Mouse (Mus musculus) B cell, adult 62 days (primary cell): ENCODE measurements around the gene Gm21679. TPM values are rescaled to one million over a fixed set of nuclear protein-coding genes. Genes with fewer than 3 reads are reported as not detected.

Experiments
- total RNA-seq: library from RNA; stranded (reverse); gene quantifications from 4 replicates; pipeline ENCODE4 v1.2.4, GENCODE M21; 2023

Gm21679 gene
- total RNA-seq, result not detected in 4 replicates

GRCm38 (mm10) chrY:29683270-29683669 is at the start of gene Gm21679:
Gm21679 (minus strand) TSS chrY:29683370.

